Mouse (Mus musculus): ENCODE results near the gene Wfdc10.
A peak's percentile ranks its signal among the peaks of the same experiment; 100 is the strongest.
"Not testable (repeated sequence)": the region's sequence is repeated elsewhere in the genome, so short reads cannot be mapped to it uniquely, and the experiment has no call there.

Wfdc10 gene

DNA sequence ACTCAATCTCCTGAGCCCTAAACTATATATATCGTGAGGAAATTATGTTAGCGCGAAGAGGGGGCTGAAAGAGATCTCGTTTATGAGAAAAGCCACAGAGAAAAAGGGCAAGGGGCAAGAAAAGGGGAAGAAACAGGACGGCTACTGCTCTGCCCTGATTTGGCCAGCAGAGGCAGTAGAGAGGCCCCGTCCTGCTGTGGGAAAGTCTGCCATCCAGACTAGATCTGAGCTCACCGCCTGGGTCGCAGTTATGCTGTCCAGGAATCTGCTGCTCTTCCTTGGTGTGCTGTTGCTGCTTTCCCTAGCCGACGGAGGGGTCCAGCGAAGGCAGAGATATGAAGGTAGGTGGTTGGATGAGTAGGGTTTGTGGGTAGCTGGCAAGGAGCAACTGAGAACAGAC lies at the start of gene Wfdc10:
Gene Wfdc10 (plus strand): TSS at position 189 of the 400 bp plus-strand sequence.
- DNase-seq (ENCODE audit: low spot score in 2 of 2) = peak; percentile 25 to 35

DNA sequence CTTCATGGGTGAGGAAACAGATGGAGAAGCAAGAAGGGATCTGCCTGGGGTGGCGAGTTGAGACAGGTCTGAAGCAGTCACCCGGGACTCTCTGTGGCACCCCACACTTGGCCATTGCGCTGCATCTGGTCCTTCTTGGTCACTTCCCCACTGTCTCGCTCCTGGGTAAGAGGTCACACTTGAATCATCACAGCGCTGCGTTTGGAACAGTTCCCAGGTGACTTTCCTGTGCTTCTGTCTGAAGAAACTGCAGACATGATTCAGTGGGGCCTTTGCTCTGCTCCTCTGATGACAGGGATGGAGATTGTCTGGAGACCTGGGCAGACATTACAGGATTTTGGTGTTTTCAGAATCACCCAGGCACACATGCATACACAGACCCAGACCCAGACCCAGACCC lies 47.1 kb upstream of the Wfdc10 start:
- DNase-seq (ENCODE audit: low spot score in 2 of 2) = no peak

DNA sequence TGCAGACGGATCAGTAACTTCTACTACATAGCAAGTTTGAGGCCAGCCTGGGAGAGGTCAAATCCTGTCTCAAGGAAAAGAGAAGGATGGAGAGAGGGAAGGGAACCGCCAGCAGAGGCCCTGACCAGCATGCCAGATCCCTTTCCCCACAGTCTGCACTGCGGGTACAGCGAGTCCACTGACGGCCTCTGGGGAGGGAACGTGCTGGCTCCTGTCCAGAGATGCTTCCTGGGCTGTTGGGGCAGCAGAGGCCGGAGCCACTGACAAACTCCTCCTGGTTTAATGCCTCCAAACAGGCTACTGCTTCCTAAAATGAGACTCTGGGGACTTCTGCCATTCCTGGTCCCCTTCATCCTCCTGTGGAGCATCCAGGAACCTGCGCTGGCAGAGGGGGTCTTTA lies 42.4 kb upstream of the Wfdc10 start, which contains the start of the genes Wfdc6b and Wfdc8:
Gene Wfdc6b (plus strand): TSS at position 52 of the 400 bp plus-strand sequence.
Gene Wfdc8 (minus strand): TSS at position 156 of the 400 bp plus-strand sequence.
- DNase-seq (ENCODE audit: low spot score in 2 of 2) = not testable (repeated sequence)

DNA sequence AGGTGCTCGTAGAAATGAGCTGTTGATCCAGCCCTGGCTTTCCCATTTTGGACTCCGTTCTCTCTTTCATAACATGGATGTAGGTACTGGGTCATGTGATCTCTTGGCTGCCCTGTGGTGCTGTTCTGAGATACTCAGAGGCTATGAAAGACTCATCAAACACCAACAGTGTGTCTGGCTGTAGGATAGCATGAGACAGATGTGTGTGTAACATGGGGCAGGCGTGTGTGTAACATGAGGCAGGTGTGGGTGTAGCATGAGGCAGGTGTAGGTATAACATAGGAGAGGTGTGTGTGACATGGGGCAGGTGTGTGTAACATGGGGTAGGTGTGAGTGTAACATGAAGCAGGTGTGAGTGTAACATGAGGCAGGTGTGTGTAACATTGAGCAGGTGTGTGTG lies 40.5 kb upstream of the Wfdc10 start:
- DNase-seq (ENCODE audit: low spot score in 2 of 2) = no peak

DNA sequence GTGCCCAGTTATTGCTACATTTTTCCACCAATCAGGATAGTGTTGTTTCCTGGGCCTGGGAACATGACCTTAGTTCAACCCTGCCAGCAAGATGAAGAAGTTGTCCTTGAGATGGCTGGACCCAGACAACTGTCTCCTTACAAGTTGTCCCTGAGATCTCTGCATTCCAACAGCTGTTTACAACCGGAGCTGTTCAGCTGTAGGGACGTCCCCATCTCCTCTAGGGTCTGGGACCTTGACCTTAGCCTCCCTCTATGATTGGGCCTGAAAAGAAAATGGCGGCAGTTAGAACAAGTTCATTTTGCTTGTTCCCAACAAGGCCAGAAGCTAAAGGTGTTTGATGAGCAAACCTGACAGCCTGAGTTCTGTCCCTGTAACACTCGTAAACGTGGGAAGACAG lies 36.8 kb upstream of the Wfdc10 start:
- no peak for DNase-seq (ENCODE audit: low spot score in 2 of 2)

DNA sequence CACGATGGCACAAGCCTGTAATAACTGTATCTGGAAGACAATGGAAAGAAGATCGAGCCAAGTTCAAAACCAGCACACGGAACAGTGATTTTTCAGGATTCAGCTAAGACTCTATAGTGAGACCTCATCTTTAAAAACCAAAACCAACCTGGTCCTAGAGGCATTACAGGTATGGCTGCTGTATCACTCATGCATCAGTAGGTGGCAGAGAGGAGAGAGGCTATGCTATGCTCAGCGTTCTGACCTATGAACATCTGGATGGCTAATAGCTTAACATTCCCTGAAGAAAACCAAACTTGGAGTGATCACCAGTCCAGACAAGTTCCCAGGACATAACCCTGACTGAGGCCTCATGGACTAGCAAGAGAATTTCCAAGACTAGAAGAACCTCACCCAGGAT lies 34.1 kb upstream of the Wfdc10 start:
- DNase-seq (ENCODE audit: low spot score in 2 of 2) = no peak

GRCm38 (mm10) chr2:164635266-164635665 lies 20.6 kb upstream of the Wfdc10 start:
- DNase-seq (ENCODE audit: low spot score in 2 of 2) = no peak

DNA sequence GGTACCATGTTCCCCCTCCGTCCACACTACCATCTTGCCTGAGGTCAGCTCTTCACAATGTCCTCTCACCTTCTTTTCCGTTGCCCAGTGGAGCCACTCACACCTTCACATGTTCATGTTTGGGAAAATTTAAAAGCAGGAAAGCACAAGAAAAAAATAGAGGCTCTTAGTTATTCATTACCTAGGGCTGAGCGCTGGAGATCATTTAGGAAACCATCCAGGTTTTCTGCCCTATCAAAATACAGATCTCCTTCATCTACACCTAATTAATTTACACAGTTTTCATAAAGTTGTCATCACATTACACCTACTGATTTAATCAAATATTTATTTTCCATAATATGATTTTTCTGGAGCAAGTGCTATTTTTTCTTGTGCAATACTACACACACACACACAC lies 17.1 kb upstream of the Wfdc10 start, which contains the start of gene Wfdc16:
Gene Wfdc16 (minus strand): TSS at position 101 of the 400 bp plus-strand sequence.
- no peak for DNase-seq (ENCODE audit: low spot score in 2 of 2)

GRCm38 (mm10) chr2:164641129-164641528 lies 14.7 kb upstream of the Wfdc10 start:
- DNase-seq (ENCODE audit: low spot score in 2 of 2) = peak; percentile 13 to 26

GRCm38 (mm10) chr2:164641881-164642673 lies 13.8 kb upstream of the Wfdc10 start:
- no peak for DNase-seq (ENCODE audit: low spot score in 2 of 2)

DNA sequence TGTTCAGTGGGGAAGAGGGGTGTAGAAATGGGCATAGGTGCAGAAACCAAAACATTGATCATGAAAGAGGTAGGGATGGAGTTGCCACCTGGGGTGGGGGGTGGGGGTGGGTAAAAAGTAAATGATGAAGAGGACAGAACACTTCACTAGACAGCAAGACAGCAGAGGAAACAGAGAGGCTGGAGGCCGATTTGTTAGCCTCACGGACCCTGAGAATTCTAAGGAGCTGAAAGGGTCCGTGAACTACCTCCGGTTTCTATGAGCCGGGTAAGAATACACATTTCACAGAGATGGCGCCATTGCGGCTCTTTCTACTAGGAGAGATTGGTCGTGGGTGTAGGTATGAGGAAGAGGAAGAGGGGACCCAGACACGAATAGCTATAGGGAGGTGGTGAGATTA lies 637 bp downstream of the Wfdc10 start, which contains the start of gene Wfdc9:
Gene Wfdc9 (minus strand): TSS at position 101 of the 400 bp plus-strand sequence.
- no peak for DNase-seq (ENCODE audit: low spot score in 2 of 2)

DNA sequence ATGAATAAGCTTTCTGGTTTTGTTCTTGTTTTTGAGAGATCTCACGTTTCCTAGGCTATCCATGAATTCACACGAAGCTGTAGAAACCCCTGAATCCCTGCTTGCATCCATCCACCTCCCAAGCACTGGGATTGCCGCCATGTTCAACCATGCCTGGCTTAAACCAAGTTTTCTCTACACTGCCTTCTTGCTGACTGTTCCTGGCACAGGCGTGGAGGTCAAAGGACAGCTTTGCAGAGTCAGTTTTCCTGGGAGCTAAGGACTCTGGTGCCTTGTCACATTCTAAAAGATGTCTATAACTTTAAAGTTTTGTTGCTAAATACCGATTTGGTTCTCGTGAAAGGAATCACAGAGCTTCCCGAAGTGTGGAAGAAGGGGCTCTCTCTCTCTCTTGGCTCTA lies 9.0 kb downstream of the Wfdc10 start:
- DNase-seq (ENCODE audit: low spot score in 2 of 2) = no peak

- DNase-seq (ENCODE audit: low spot score in 2 of 2) = no peak
Observed at GRCm38 (mm10) chr2:164670261-164670660, 14.4 kb downstream of the Wfdc10 start.

DNA sequence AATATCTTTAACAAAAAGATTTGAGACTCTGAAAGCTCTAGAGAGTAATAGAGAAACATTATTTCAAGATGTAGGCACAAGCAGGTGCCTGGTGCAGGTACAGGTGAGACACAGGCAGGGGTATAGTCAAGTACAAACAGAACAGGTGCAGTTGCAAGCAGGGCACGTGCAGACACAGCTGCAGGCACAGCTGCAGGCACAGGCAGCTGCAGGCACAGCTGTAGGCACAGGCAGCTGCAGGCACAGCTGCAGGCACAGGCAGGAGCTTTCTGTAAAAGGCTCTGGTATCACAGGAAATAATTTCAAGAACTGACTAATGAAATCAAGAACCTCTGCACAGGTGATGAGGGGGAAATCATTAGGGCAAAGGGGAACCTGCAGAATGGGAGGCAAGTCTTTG lies 15.1 kb downstream of the Wfdc10 start:
- DNase-seq (ENCODE audit: low spot score in 2 of 2) = no peak

DNA sequence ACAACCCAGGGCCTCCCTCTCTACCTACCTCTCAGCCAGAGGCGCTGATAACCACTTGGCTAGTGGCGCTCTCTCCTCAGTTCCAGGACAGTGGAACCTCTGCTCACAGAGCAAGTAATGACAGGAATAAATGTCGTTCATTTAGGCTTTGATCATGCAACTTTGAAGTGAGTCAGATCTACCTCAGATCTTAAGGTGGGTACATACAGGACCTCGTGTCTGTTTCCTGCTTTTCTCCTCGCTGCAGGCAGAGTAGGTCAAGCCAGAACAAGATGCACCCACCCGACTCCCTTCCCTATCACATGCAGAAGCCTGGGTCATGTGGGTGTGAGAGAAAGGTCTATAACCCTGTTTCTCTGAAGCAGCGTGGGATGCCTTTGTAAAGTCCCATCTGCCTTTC lies 18.1 kb downstream of the Wfdc10 start, which contains the start of gene Wfdc11:
Gene Wfdc11 (minus strand): TSS at position 101 of the 400 bp plus-strand sequence.
- DNase-seq (ENCODE audit: low spot score in 2 of 2) = no peak

GRCm38 (mm10) chr2:164676103-164676502 lies 20.3 kb downstream of the Wfdc10 start:
- no peak for DNase-seq (ENCODE audit: low spot score in 2 of 2)

DNA sequence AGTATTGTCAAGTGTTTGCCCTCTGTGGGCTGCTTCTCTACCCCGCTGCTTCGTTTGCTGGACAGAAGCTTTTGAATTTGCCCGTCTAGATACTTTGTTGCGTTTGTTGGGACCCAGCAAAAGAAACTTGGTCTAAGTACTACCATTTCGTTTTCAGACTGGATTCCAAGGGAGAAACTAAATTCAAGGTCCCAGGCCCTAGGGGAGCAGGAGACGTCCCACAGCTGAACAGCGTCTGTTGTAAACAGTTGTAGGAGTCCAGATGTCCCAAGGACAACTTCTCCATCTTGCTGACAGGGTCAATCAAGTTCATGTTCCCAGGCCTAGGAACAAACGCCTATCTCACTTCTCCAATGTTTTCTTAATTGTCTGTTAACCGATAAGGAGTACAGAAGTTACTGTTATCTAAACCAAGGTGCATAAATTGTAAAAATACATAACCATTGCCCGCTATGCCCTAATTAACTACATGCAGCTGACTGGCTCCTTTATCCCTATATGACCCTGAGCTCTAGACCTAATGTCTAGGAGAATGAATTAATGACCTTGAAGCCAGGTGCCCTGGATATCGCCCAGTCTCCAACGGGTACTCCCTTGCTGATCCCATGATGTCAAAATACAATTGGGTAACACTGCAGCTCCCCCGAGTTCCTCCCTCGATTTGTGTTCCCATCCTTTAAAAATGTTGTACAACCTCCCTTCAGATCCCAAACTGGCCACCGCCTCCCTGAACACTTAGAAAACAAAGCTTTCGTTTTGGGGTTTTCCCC lies 21.3 kb downstream of the Wfdc10 start:
- no peak for DNase-seq (ENCODE audit: low spot score in 2 of 2)

- peak; percentile 56 to 68 for DNase-seq (ENCODE audit: low spot score in 2 of 2)
Observed at GRCm38 (mm10) chr2:164678848-164679625, 23.2 kb downstream of the Wfdc10 start.

DNA sequence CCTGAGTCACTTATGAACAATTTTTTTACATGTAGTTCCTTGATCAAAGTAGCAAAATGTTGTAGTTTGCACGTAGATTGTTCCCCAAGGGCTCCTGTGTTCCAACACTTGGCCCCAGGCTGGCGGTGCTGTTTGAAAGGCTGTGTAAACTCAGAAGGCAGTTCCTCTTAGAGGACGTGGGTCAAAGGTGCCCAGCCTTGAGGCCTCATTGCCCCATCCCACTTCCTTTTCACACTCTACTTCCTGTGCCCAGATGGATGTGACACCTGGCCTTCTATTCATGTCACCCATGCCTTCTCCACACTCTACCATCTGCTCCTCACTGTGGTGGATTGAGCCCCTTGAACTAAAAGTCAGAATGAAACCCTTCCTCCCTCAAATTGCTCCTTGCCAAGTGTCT lies 24.1 kb downstream of the Wfdc10 start:
- DNase-seq (ENCODE audit: low spot score in 2 of 2) = peak; percentile 4 to 8

DNA sequence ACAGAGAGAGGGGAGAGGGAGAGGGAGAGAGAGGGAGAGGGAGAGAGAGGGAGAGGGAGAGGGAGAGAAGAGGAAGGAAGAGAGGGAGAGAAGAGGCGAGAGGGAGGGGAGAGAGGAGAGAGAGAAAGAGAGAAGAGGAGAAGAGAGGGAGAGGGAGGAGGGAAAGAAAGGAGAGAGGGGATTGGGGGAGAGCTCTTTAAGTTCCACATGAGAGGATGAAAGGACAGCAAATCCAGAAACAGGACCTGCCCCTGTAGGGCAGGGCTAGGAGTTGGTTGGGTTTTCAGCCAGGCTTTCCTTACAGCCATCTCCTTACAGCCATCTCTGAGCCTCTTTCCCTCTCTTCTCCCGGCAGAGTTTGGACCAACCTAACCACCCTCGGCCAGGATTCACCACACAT lies 29.0 kb downstream of the Wfdc10 start, which contains the start of gene Wfdc13:
Gene Wfdc13 (plus strand): TSS at position 301 of the 400 bp plus-strand sequence.
- DNase-seq (ENCODE audit: low spot score in 2 of 2) = no peak

- DNase-seq (ENCODE audit: low spot score in 2 of 2) = no peak
Observed at GRCm38 (mm10) chr2:164698201-164698600, 42.4 kb downstream of the Wfdc10 start, which contains the start of gene Spint4. Gene Spint4, plus strand, starts transcription at chr2:164698501.
